Mouse (Mus musculus) E14TG2a.4 (cell line): Measurements from ENCODE around the gene Pde2a.

ENCODE experiments used
- CTCF ChIP-seq: conservative IDR thresholded peaks from 2 replicates; pipeline ENCODE4 v1.5.1; 2014; ENCODE audit warnings: low read length
- NANOG ChIP-seq: IDR thresholded peaks from 2 replicates; pipeline ENCODE4 v1.6.1; 2014; ENCODE audit warnings: borderline replicate concordance, low read length, mixed read lengths
- POU5F1 ChIP-seq: IDR thresholded peaks from 2 replicates; pipeline ENCODE4 v1.6.1; 2014; ENCODE audit warnings: low read length, borderline replicate concordance

- TF ChIP-seq CTCF = no peak
- TF ChIP-seq POU5F1 = no peak
- TF ChIP-seq NANOG = no peak
Observed at GRCm38 (mm10) chr7:101391909-101392479, 29.5 kb upstream of the Pde2a start.
